Mouse (Mus musculus) forebrain, embryonic 13.5 days (tissue): Measurements from ENCODE around the gene Sirt7. TPM values are rescaled to one million over a fixed set of nuclear protein-coding genes. Genes with fewer than 3 reads are reported as not detected.

Source experiments
- microRNA-seq: library from miRNA; unstranded; fragments of <30 nt; microRNA quantifications from one replicate; pipeline ENCODE4, GENCODE M21; 2016
- polyA plus RNA-seq: library from polyadenylated mRNA; unstranded; fragments of >200 nt; fragmentation: Nextera tagmentation; extraction: Ambion mirVana; gene quantifications from 2 replicates; pipeline ENCODE4 v1.2.1, GENCODE M21; 2015

The Sirt7 gene
- polyA plus RNA-seq, 1 experiment from 2014 or later, result 43.1 TPM

Small RNA genes lying within 50 kb of the gene (microRNA-seq; reads per million reads assigned to microRNA genes)
- 1.1 reads per million for gene Mir6936

Other genes starting within 250 kb of the Sirt7 start
- gene Faap100, start 246.5 kb downstream of the Sirt7 start, polyA plus RNA-seq, result 51.0 and 63.1 TPM in 2 replicates
- 33.6 and 33.9 TPM in 2 replicates for gene Nploc4, start 187.5 kb downstream of the Sirt7 start, polyA plus RNA-seq
- gene Tspan10, start 182.6 kb downstream of the Sirt7 start, polyA plus RNA-seq, result not detected in 2 replicates
- gene Pde6g, start 171.7 kb downstream of the Sirt7 start, polyA plus RNA-seq, result 0.19 and 0.20 TPM in 2 replicates
- gene Oxld1, start 167.2 kb downstream of the Sirt7 start, polyA plus RNA-seq, result 9.2 and 10.7 TPM in 2 replicates
- gene Ccdc137, start 167.1 kb downstream of the Sirt7 start, polyA plus RNA-seq, result 30.9 and 31.3 TPM in 2 replicates
- gene Arl16, start 157.6 kb downstream of the Sirt7 start, polyA plus RNA-seq, result 49.8 and 56.5 TPM in 2 replicates
- gene Mrpl12, start 140.6 kb downstream of the Sirt7 start, polyA plus RNA-seq, result 127 TPM in 2 replicates
- 31.1 and 41.9 TPM in 2 replicates for gene Slc25a10, start 133.4 kb downstream of the Sirt7 start, polyA plus RNA-seq
- 0.08 and 0.21 TPM in 2 replicates for gene Gcgr, start 94.5 kb downstream of the Sirt7 start, polyA plus RNA-seq
- gene Mcrip1, start 75.5 kb downstream of the Sirt7 start, polyA plus RNA-seq, result 228 and 240 TPM in 2 replicates
- not detected in 2 replicates for gene Ppp1r27, start 74.1 kb downstream of the Sirt7 start, polyA plus RNA-seq
- 253 and 286 TPM in 2 replicates for gene P4hb, start 52.0 kb downstream of the Sirt7 start, polyA plus RNA-seq
- 462 and 508 TPM in 2 replicates for gene Arhgdia, start 43.6 kb downstream of the Sirt7 start, polyA plus RNA-seq
- 420 and 488 TPM in 2 replicates for gene Alyref, start 26.9 kb downstream of the Sirt7 start, polyA plus RNA-seq
- gene Anapc11, start 26.8 kb downstream of the Sirt7 start, polyA plus RNA-seq, result 204 and 211 TPM in 2 replicates
- 0.50 TPM in 1 of 2 replicates, not detected in the other for gene Npb, start 16.8 kb downstream of the Sirt7 start, polyA plus RNA-seq
- gene Pcyt2, start 7.3 kb downstream of the Sirt7 start, polyA plus RNA-seq, result 140 and 159 TPM in 2 replicates
- gene Mafg, start 8.4 kb upstream of the Sirt7 start, polyA plus RNA-seq, result 19.8 and 24.1 TPM in 2 replicates
- gene Pycr1, start 18.5 kb upstream of the Sirt7 start, polyA plus RNA-seq, result 23.9 and 25.5 TPM in 2 replicates
- 0.25 and 0.81 TPM in 2 replicates for gene Myadml2, start 22.9 kb upstream of the Sirt7 start, polyA plus RNA-seq
- 0.15 and 0.29 TPM in 2 replicates for gene Notum, start 35.9 kb upstream of the Sirt7 start, polyA plus RNA-seq
- 142 and 151 TPM in 2 replicates for gene Aspscr1, start 47.7 kb upstream of the Sirt7 start, polyA plus RNA-seq
- 127 TPM in 2 replicates for gene Cenpx, start 88.5 kb upstream of the Sirt7 start, polyA plus RNA-seq
- gene Lrrc45, start 88.7 kb upstream of the Sirt7 start, polyA plus RNA-seq, result 64.5 and 72.9 TPM in 2 replicates
- gene Rac3, start 96.2 kb upstream of the Sirt7 start, polyA plus RNA-seq, result 83.0 and 105 TPM in 2 replicates
- 7.8 and 9.5 TPM in 2 replicates for gene Dcxr, start 102.0 kb upstream of the Sirt7 start, polyA plus RNA-seq
- gene Cbr2, start 106.9 kb upstream of the Sirt7 start, polyA plus RNA-seq, result 0.26 TPM in 1 of 2 replicates, not detected in the other
- 2.7 and 4.0 TPM in 2 replicates for gene Hmga1b, start 137.6 kb upstream of the Sirt7 start, polyA plus RNA-seq
- 58.4 and 63.1 TPM in 2 replicates for gene Rfng, start 159.0 kb upstream of the Sirt7 start, polyA plus RNA-seq
- 261 and 280 TPM in 2 replicates for gene Gps1, start 159.0 kb upstream of the Sirt7 start, polyA plus RNA-seq
- gene Dus1l, start 171.2 kb upstream of the Sirt7 start, polyA plus RNA-seq, result 58.6 and 67.7 TPM in 2 replicates
- 61.4 and 79.4 TPM in 2 replicates for gene Fasn, start 199.3 kb upstream of the Sirt7 start, polyA plus RNA-seq